Mouse (Mus musculus): ENCODE results near the gene Tmem100. TPM values are rescaled to one million over a fixed set of nuclear protein-coding genes. Genes with fewer than 3 reads are reported as not detected.
A peak's percentile ranks its signal among the peaks of the same experiment; 100 is the strongest.

The Tmem100 gene
- polyA plus RNA-seq, 1 experiment: not detected

GRCm38 (mm10) chr11:89996406-89996805 is 33.7 kb upstream of the Tmem100 start:
- no peak overlapping the region for H3K27ac ChIP-seq (ENCODE audit: insufficient read depth, low read depth, low read length)
- TF ChIP-seq CTCF (IDR thresholded peaks at IDR 0.05; ENCODE audit: low read depth, low read length) (no peak), POLR2A (IDR thresholded peaks at IDR 0.05; ENCODE audit: borderline replicate concordance, low read depth, low read length) (no peak)
- H3K4me3 ChIP-seq (ENCODE audit: insufficient read depth, low read length): no peak overlapping the region
- H3K4me1 ChIP-seq (ENCODE audit: control insufficient read depth, insufficient read depth, low read length): peaks cover 30% of the 10 kb centered on the region

GRCm38 (mm10) chr11:89996856-89997255 is 33.3 kb upstream of the Tmem100 start:
- no peak for TF ChIP-seq POLR2A (IDR thresholded peaks at IDR 0.05; ENCODE audit: borderline replicate concordance, low read depth, low read length)
- no peak for TF ChIP-seq CTCF (IDR thresholded peaks at IDR 0.05; ENCODE audit: low read depth, low read length)
- Histone ChIP-seq H3K4me1 (ENCODE audit: control insufficient read depth, insufficient read depth, low read length) (peaks cover 35% of the 10 kb centered on the region), H3K27ac (ENCODE audit: insufficient read depth, low read depth, low read length) (no peak overlapping the region), H3K4me3 (ENCODE audit: insufficient read depth, low read length) (no peak overlapping the region)

- Histone ChIP-seq H3K4me1 (ENCODE audit: control insufficient read depth, insufficient read depth, low read length) (peaks cover 31% of the 10 kb centered on the region), H3K4me3 (ENCODE audit: insufficient read depth, low read length) (no peak overlapping the region), H3K27ac (ENCODE audit: insufficient read depth, low read depth, low read length) (no peak overlapping the region)
- TF ChIP-seq CTCF (IDR thresholded peaks at IDR 0.05; ENCODE audit: low read depth, low read length): no peak
- no peak for TF ChIP-seq POLR2A (IDR thresholded peaks at IDR 0.05; ENCODE audit: borderline replicate concordance, low read depth, low read length)
These were observed 31.0 kb upstream of the Tmem100 start for GRCm38 (mm10) chr11:89998996-89999770.

- no peak overlapping the region for H3K27ac ChIP-seq (ENCODE audit: insufficient read depth, low read depth, low read length)
- TF ChIP-seq POLR2A (IDR thresholded peaks at IDR 0.05; ENCODE audit: borderline replicate concordance, low read depth, low read length) (no peak), CTCF (IDR thresholded peaks at IDR 0.05; ENCODE audit: low read depth, low read length) (no peak)
- H3K4me1 ChIP-seq (ENCODE audit: control insufficient read depth, insufficient read depth, low read length): peaks cover 23% of the 10 kb centered on the region
- no peak overlapping the region for H3K4me3 ChIP-seq (ENCODE audit: insufficient read depth, low read length)
These were observed 29.5 kb upstream of the Tmem100 start for GRCm38 (mm10) chr11:90000666-90001065.

- Histone ChIP-seq H3K4me3 (ENCODE audit: insufficient read depth, low read length) (peak overlapping the region; percentile 96), H3K4me1 (ENCODE audit: control insufficient read depth, insufficient read depth, low read length) (peaks cover 15% of the 10 kb centered on the region), H3K27ac (ENCODE audit: insufficient read depth, low read depth, low read length) (no peak overlapping the region)
- TF ChIP-seq CTCF (IDR thresholded peaks at IDR 0.05; ENCODE audit: low read depth, low read length): no peak
- TF ChIP-seq POLR2A (IDR thresholded peaks at IDR 0.05; ENCODE audit: borderline replicate concordance, low read depth, low read length): no peak
These were observed 28.5 kb upstream of the Tmem100 start for GRCm38 (mm10) chr11:90001396-90002230.

GRCm38 (mm10) chr11:90002231-90002986 is 27.7 kb upstream of the Tmem100 start, which contains the start of gene Pctp:
TSS of gene Pctp (minus strand) at chr11:90002894.
- Histone ChIP-seq H3K4me1 (ENCODE audit: control insufficient read depth, insufficient read depth, low read length) (peaks cover 10% of the 10 kb centered on the region), H3K4me3 (ENCODE audit: insufficient read depth, low read length) (peak within 1 kb of the TSS; percentile 96), H3K27ac (ENCODE audit: insufficient read depth, low read depth, low read length) (peak within 1 kb of the TSS; percentile 8; the same call in 1 of the 2 replicates)
- TF ChIP-seq CTCF (IDR thresholded peaks at IDR 0.05; ENCODE audit: low read depth, low read length) (no peak), POLR2A (IDR thresholded peaks at IDR 0.05; ENCODE audit: borderline replicate concordance, low read depth, low read length) (no peak)

- TF ChIP-seq CTCF (IDR thresholded peaks at IDR 0.05; ENCODE audit: low read depth, low read length) (no peak), POLR2A (IDR thresholded peaks at IDR 0.05; ENCODE audit: borderline replicate concordance, low read depth, low read length) (no peak)
- Histone ChIP-seq H3K4me1 (ENCODE audit: control insufficient read depth, insufficient read depth, low read length) (peaks cover 10% of the 10 kb centered on the region), H3K4me3 (ENCODE audit: insufficient read depth, low read length) (peak overlapping the region; percentile 39), H3K27ac (ENCODE audit: insufficient read depth, low read depth, low read length) (no peak overlapping the region)
These were observed 27.2 kb upstream of the Tmem100 start for GRCm38 (mm10) chr11:90002987-90003348.

- TF ChIP-seq CTCF (IDR thresholded peaks at IDR 0.05; ENCODE audit: low read depth, low read length): no peak
- TF ChIP-seq POLR2A (IDR thresholded peaks at IDR 0.05; ENCODE audit: borderline replicate concordance, low read depth, low read length): no peak
These were observed 26.8 kb upstream of the Tmem100 start for GRCm38 (mm10) chr11:90003386-90003785.

GRCm38 (mm10) chr11:90006111-90006510 is 24.0 kb upstream of the Tmem100 start:
- TF ChIP-seq POLR2A (IDR thresholded peaks at IDR 0.05; ENCODE audit: borderline replicate concordance, low read depth, low read length) (no peak), CTCF (IDR thresholded peaks at IDR 0.05; ENCODE audit: low read depth, low read length) (no peak)
- H3K27ac ChIP-seq (ENCODE audit: insufficient read depth, low read depth, low read length): no peak overlapping the region
- H3K4me3 ChIP-seq (ENCODE audit: insufficient read depth, low read length): no peak overlapping the region
- H3K4me1 ChIP-seq (ENCODE audit: control insufficient read depth, insufficient read depth, low read length): peaks cover 9% of the 10 kb centered on the region

More at GRCm38 (mm10) chr11:90003386-90003785, 26.8 kb upstream of the Tmem100 start:
- no peak overlapping the region for H3K27ac ChIP-seq (ENCODE audit: insufficient read depth, low read depth, low read length)
- peaks cover 10% of the 10 kb centered on the region for H3K4me1 ChIP-seq (ENCODE audit: control insufficient read depth, insufficient read depth, low read length)
- no peak overlapping the region for H3K4me3 ChIP-seq (ENCODE audit: insufficient read depth, low read length)

All from bone marrow macrophage, adult 2 months (primary cell).